Comparison of ENCODE assay signal across 9 mouse cellular contexts in the genomic region with DNA sequence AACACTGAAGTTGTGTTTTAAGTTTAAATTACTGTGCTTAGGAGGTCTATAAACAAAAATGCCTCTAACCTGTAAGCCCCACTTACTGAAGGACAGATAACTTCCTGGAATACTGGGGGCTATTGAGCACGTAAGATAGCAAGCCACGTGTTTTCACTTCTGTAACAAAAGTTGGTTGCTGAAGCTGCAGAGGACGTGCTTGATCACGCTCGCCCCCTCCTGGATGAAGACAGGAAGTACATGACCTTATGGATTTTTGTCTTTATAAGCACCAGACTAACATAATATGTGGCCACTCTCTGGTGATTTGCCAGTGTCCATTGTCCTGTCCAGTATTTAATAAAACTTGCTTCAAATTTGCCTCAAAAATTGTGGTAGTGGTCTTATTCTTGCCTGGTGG. TPM values are rescaled to one million over a fixed set of nuclear protein-coding genes. Genes with fewer than 3 reads are reported as not detected.
DNase-seq lines count a peak whose midpoint lies in the region; ATAC-seq and TF ChIP-seq lines count a peak whose summit lies in the region.
"Had no signal": no experiment of that assay in that cellular context is flagged by ENCODE, and none has a peak within 500 bp of the region (broad histone marks: within the 10 kb centered on the region; RNA-seq: fewer than 3 reads in every experiment).

No protein-coding gene starts in this region.

- peak; percentile 59 for TF ChIP-seq CTCF in heart, adult 2 months (IDR thresholded peaks at IDR 0.05)
- TF ChIP-seq CTCF in testis, adult 2 months (IDR thresholded peaks at IDR 0.05; ENCODE audit: control insufficient read depth, insufficient read depth, insufficient replicate concordance, low read depth, low read length), result peak; percentile 57; the same call in 1 of the 2 replicates

- peak; percentile 58; the same call in 1 of the 2 replicates for ATAC-seq in neutrophil, adult 5-6 weeks (ENCODE audit: extremely low read depth, insufficient number of reproducible peaks, low FRiP score, poor library complexity, severe bottlenecking)
- ATAC-seq: activated CD4-positive, CD25-positive, alpha-beta regulatory T cell, adult 4 months had no signal

- intact Hi-C loops in heart, adult 2 months (cut with DNase I), result loop anchor here (10.0 kb wide), 1 partner anchor 293 kb away; no protein-coding TSS in a partner anchor
- intact Hi-C loops in heart, postnatal 10 days (cut with DNase I), result no loop called here

- no peak overlapping the region for H3K27ac ChIP-seq in heart, adult 2 months
- no peak overlapping the region for H3K27ac ChIP-seq in testis, adult 2 months (ENCODE audit: control insufficient read depth, insufficient read depth, low read depth, low read length)

- no peak for TF ChIP-seq EP300 in heart, adult 2 months (IDR thresholded peaks at IDR 0.05; ENCODE audit: insufficient read depth, low read depth, low read length)

- H3K9ac ChIP-seq in heart, adult 2 months (ENCODE audit: low read depth, low read length), result no peak overlapping the region

- no peak overlapping the region for H3K4me3 ChIP-seq in heart, adult 2 months
- no peak overlapping the region for H3K4me3 ChIP-seq in testis, adult 2 months (ENCODE audit: control insufficient read depth, low read depth, low read length)

- H3K4me1 ChIP-seq in heart, adult 2 months (ENCODE audit: control insufficient read depth, insufficient read depth, low read length), result no peaks in the 10 kb centered on the region
- 0 out of 2 replicates have a peak, but pooled peaks cover 2% of the 10 kb centered on the region for H3K4me1 ChIP-seq in testis, adult 2 months (ENCODE audit: control insufficient read depth, insufficient read depth, low read length)

- no peaks in the 10 kb centered on the region for H3K36me3 ChIP-seq in heart, adult 2 months (ENCODE audit: control insufficient read depth, insufficient read depth, low read length)
- no peaks in the 10 kb centered on the region for H3K36me3 ChIP-seq in testis, adult 2 months (ENCODE audit: control insufficient read depth, insufficient read depth, low read length)

- 72% methylated on average over 5 of the region's 5 CpGs for WGBS in heart, adult 2 months

- H3K27me3 ChIP-seq in heart, adult 2 months (ENCODE audit: control insufficient read depth, insufficient read depth, low read length), result no peaks in the 10 kb centered on the region
- H3K27me3 ChIP-seq in testis, adult 2 months (ENCODE audit: control insufficient read depth, insufficient read depth, low read length), result no peaks in the 10 kb centered on the region

- DNase-seq in heart, adult 2 months, result no peak
- DNase-seq in heart, postnatal 10 days, result no peak
- DNase-seq in testis, postnatal 14 days (ENCODE audit: low spot score), result no peak
- DNase-seq in cerebellum, adult 9-10 months, result peak; percentile 15
- no peak for DNase-seq in frontal cortex, postnatal 36 days (ENCODE audit: low spot score in 2 of 2)
- DNase-seq in urinary bladder, postnatal 4 days (ENCODE audit: low spot score in 2 of 2), result no peak

- no peaks in the 10 kb centered on the region for H3K79me2 ChIP-seq in heart, adult 2 months (replicated peaks; ENCODE audit: control insufficient read depth, insufficient read depth, low read length)

- no peak for TF ChIP-seq POLR2A in heart, adult 2 months (IDR thresholded peaks at IDR 0.05; ENCODE audit: insufficient read depth, low read depth, low read length)
- TF ChIP-seq POLR2A in testis, adult 2 months (IDR thresholded peaks at IDR 0.05; ENCODE audit: control insufficient read depth, low read depth, low read length), result no peak

RNA-seq across cellular contexts. Expression of gene Ccrl2, which starts 20.4 kb away (rescaled TPM):
- 10 to 100 TPM in 1 of 2 experiments, 1 to 10 TPM in 1; 7.5 to 16.3 TPM for total RNA-seq in heart, adult 2 months (2021)
- 16.0 and 20.1 TPM in 2 replicates for polyA plus RNA-seq in heart, adult 2 months (2012; rRNA removed)
- total RNA-seq in heart, postnatal 10 days (2021), result 1 to 10 TPM; 6.4 to 7.4 TPM
- polyA plus RNA-seq in testis, adult 2 months (2012; rRNA removed), result 0.78 and 0.81 TPM in 2 replicates
- total RNA-seq in neutrophil, adult 5-6 weeks (2017), result 12.0 and 12.5 TPM in 2 replicates

RNA-seq across cellular contexts. Expression of gene Lrrfip2, which starts 39.6 kb away (rescaled TPM):
- 10 to 100 TPM; 83.6 to 84.1 TPM for total RNA-seq in heart, adult 2 months (2021)
- polyA plus RNA-seq in heart, adult 2 months (2012; rRNA removed), result 33.5 and 61.2 TPM in 2 replicates
- 100 to 1,000 TPM; 105 to 108 TPM for total RNA-seq in heart, postnatal 10 days (2021)
- polyA plus RNA-seq in testis, adult 2 months (2012; rRNA removed), result 131 and 135 TPM in 2 replicates
- total RNA-seq in neutrophil, adult 5-6 weeks (2017), result 95.8 and 97.4 TPM in 2 replicates

RNA-seq across cellular contexts. Expression of gene Ltf, which starts 58.7 kb away (rescaled TPM):
- total RNA-seq in heart, adult 2 months (2021), result not detected
- 0.32 and 20.1 TPM in 2 replicates for polyA plus RNA-seq in heart, adult 2 months (2012; rRNA removed)
- total RNA-seq in heart, postnatal 10 days (2021), result 1 to 10 TPM in 1 of 2 experiments, under 1 TPM in 1; 0.72 to 2.3 TPM
- polyA plus RNA-seq in testis, adult 2 months (2012; rRNA removed), result 14.0 TPM in 1 of 2 replicates, not detected in the other
- total RNA-seq in neutrophil, adult 5-6 weeks (2017), result 19.4 and 33.3 TPM in 2 replicates
- polyA plus RNA-seq: activated CD4-positive, CD25-positive, alpha-beta regulatory T cell, adult 4 months had no signal
